Mouse (Mus musculus) liver, adult (tissue): ENCODE data around the gene Cct7.

Experiments used
- GATA4 ChIP-seq: IDR thresholded peaks from 2 replicates; pipeline ENCODE4 v1.6.1; 2014; ENCODE audit warnings: mild to moderate bottlenecking, low read length; ENCODE audit not compliant: insufficient replicate concordance

The Cct7 gene

DNA sequence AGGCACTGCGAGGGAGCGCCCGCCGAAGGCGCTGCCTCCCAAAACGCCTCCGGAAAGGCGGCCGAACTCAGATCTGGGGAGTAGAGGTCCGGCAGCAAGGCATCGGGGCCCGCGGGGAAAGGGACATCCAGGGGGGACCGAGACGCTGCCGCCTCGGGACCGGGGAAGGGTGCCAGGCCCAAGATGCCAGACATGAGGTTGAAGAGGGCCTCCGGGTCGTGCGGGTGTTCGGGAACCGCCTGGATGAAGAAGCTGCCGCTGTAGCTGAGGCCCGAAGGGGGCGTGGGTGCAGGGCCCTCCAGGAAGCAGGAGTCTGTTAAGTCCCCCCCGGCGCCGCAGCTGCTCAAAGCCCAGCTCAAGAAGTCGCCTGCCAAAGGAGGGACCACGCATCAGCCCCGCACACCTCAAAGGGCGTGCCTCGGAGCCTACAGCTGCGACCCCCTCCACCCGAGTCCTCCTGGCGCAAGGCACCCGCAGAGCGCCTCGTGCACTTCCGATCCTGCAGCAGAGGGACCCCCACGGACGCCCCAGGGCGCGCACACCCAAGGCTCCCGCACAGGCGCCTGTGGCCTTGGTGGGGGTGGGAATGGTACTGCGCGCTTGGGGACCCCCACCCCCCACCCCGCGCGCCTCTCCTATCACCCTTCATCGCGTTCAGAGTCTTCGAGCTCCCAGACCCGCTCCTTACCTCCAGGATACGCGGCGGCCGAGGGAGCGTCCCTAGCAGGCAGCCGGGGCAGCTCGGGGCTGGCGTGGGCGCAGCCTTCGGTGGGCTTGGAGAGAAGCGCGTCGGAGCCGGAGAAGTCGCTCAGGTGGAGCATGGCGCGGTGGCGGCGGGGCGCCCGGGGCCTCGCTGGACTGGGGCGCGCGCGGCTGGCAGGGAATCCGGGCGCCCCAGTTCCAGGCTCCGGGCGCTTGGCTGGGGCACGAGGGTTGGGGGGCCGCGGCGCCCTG lies 61.5 kb downstream of the Cct7 start:
- no peak for TF ChIP-seq GATA4

DNA sequence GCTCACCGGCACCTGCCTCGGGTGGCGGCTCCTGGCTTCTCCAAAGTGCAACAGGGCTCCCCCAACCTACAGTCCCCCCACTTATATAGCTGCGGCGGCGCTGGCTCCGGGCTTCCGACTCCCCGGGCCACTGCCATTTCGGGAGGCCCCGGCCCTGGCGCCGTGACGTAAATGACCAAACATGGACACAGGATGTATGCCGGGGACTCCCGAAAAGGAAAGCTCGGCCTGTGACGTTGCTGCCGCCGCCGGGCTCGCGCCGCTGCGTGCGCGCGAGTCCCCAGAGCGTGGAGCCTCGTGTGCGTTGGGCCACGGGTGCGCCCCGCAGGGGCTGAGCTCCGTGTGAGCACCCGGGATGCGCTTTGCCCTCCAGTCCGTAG lies 62.2 kb downstream of the Cct7 start, which contains the start of gene Egr4:
Gene Egr4 (minus strand): TSS at position 59 of the 380 bp plus-strand sequence.
- no peak for TF ChIP-seq GATA4

DNA sequence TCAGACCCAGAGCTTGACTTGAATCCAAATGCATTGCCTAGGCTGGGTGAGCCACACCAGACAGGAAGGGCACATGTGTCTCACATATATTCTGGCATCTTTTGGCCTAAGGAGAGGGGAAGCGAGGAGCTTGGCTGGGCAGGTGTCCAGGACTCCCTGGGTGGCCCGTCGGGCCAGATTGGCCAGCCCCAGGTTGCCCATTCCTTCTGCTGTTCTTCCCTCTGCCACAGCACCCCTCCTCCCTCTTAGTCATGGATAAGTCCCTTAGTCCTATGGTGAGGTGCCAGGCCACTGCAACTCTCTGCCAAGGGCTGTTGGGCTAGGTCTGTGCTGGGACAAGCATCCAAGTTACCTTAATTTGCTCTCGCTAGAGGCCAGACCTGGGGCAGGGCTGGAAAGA lies 64.6 kb downstream of the Cct7 start:
- no peak for TF ChIP-seq GATA4
